In the genomic region with DNA sequence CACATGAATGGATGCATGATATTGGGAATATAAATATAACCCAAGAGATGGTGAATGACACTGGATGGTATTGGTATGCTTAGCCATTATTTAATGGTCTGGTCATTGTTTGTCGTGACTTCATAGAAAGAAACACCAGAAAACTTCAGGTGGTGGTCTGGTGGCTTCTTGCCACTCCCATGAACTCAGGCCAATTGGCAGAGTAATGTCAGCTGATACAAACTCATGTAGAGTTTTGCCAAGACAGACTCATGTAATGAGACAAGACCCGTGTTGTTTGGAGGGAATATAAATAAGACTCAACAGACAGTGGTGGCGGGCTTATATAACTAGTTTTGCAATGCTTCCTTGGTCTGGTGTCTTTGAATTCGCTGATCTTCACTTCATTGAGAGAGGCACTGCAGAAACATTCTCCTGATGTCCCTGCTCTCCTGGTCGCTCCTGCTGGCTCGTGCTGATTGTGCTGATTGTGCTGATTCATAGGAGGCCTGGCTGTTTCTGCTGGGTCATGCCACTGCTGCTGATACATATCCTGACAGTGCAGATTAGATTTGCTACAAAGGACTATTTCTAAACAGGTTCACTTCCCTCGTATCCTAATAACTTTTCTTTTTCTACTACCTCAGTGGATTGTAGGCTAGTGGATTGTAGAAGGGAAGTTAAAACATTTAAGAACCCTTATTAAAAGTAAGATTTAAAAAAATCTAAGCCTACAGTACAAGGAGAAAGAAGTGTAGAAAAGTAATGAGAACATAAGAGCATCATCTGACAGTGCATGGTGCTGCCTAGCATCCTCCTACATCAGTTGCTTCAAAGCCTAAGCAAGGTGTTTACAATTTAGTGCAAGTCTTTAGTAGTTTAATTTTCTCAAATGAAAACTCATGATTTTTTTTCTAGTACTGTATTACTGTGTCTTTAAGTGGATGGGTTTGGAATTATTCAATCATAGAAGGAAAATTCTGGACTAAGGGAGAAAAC, we compare ENCODE assay signal across 12 mouse cellular contexts.
DNase-seq lines count a peak whose midpoint lies in the region; ATAC-seq lines count a peak whose summit lies in the region.
"Had no signal": no experiment of that assay in that cellular context is flagged by ENCODE, and none has a peak within 500 bp of the region (broad histone marks: within the 10 kb centered on the region; RNA-seq: fewer than 3 reads in every experiment).

No protein-coding gene starts in this region.

- H3K9ac ChIP-seq in liver, embryonic 15.5 days: peak overlapping the region; percentile 25; the same call in 1 of the 2 replicates
- H3K9ac ChIP-seq: embryonic facial prominence, embryonic 13.5 days had no signal

- H3K9me3 ChIP-seq in liver, embryonic 15.5 days (replicated peaks): no peaks in the 10 kb centered on the region
- H3K9me3 ChIP-seq: embryonic facial prominence, embryonic 13.5 days had no signal

- peak; percentile 99 for ATAC-seq in liver, embryonic 15.5 days (ENCODE audit: insufficient read depth)

- H3K27ac ChIP-seq in liver, embryonic 15.5 days (replicated peaks): peak overlapping the region; percentile 94
- H3K27ac ChIP-seq: embryonic facial prominence, embryonic 13.5 days; macrophage had no signal

- H3K36me3 ChIP-seq in liver, embryonic 15.5 days (replicated peaks): no peaks in the 10 kb centered on the region
- H3K36me3 ChIP-seq: embryonic facial prominence, embryonic 13.5 days had no signal

- no peak overlapping the region for H3K4me3 ChIP-seq in liver, embryonic 15.5 days (replicated peaks)
- H3K4me3 ChIP-seq: embryonic facial prominence, embryonic 13.5 days had no signal

- 40% methylated on average over 7 of the region's 7 CpGs for WGBS in liver, embryonic 15.5 days (ENCODE audit: insufficient replicate concordance)

- peak; percentile 16 for DNase-seq in embryo, embryonic 10 days (ENCODE audit: low spot score)
- DNase-seq in embryo, embryonic 11 days: no peak
- DNase-seq in 3T3-L1 (ENCODE audit: low read depth, low spot score): peak; percentile 7
- DNase-seq in brain, adult 2 months (ENCODE audit: low read depth, low spot score): peak; percentile 11
- no peak for DNase-seq in frontal cortex, postnatal 14 days (ENCODE audit: low spot score in 2 of 2)
- DNase-seq in thymus, postnatal 14 days: no peak
- DNase-seq in frontal cortex, adult 2 months (ENCODE audit: extremely low spot score in 1 of 2, low spot score in 1 of 2): no peak
- DNase-seq: kidney, adult 8-10 months; layer of hippocampus, adult 9-11 months had no signal

- H3K4me1 ChIP-seq in liver, embryonic 15.5 days (replicated peaks): peaks cover 48% of the 10 kb centered on the region
- H3K4me1 ChIP-seq: embryonic facial prominence, embryonic 13.5 days had no signal

- H3K27me3 ChIP-seq in liver, embryonic 15.5 days: no peaks in the 10 kb centered on the region
- H3K27me3 ChIP-seq: embryonic facial prominence, embryonic 13.5 days had no signal

- peak overlapping the region; percentile 54 for H3K4me2 ChIP-seq in liver, embryonic 15.5 days
- H3K4me2 ChIP-seq: embryonic facial prominence, embryonic 13.5 days had no signal

Comparison
In these comparisons a context has a peak if more than half of its experiments do, and no peak if none do; other contexts are left out.
1. DNase-seq: peak in embryo, embryonic 10 days (single experiment), 3T3-L1 (single experiment) and brain, adult 2 months (single experiment); none in embryo, embryonic 11 days (single experiment), frontal cortex, postnatal 14 days (0 of 2), thymus, postnatal 14 days (single experiment) and frontal cortex, adult 2 months (0 of 2).